Mouse (Mus musculus): ENCODE results near the gene Nxn. TPM values are rescaled to one million over a fixed set of nuclear protein-coding genes. Genes with fewer than 3 reads are reported as not detected.
A peak's percentile ranks its signal among the peaks of the same experiment; 100 is the strongest.

Nxn gene
- polyA plus RNA-seq, 1 experiment from 2014 or later, result 28.7 TPM

GRCm38 (mm10) chr11:76392532-76392931 is 6.4 kb downstream of the Nxn start:
- Histone ChIP-seq H3K4me1 (ENCODE audit: control insufficient read depth, insufficient read depth, low read length) (peaks cover 15% of the 10 kb centered on the region), H3K27ac (ENCODE audit: low read length) (no peak overlapping the region), H3K9ac (ENCODE audit: low read length) (no peak overlapping the region), H3K27me3 (ENCODE audit: control insufficient read depth, insufficient read depth, low read length) (no peaks in the 10 kb centered on the region), H3K9me3 (replicated peaks; ENCODE audit: control insufficient read depth, low read length) (peaks cover 4% of the 10 kb centered on the region; the same call in 1 of the 2 replicates), H3K4me3 (replicated peaks; ENCODE audit: low read length) (no peak overlapping the region), H3K4me2 (ENCODE audit: low read depth, low read length) (no peak overlapping the region), H3K36me3 (ENCODE audit: control insufficient read depth, insufficient read depth, low read length) (no peaks in the 10 kb centered on the region)
- 85% methylated on average over 7 of the region's 7 CpGs for WGBS
- ATAC-seq (ENCODE audit: insufficient read depth, low FRiP score), result no peak

- peak overlapping the region; percentile 20; the same call in 1 of the 2 replicates for H3K9ac ChIP-seq (ENCODE audit: low read length)
Measured at GRCm38 (mm10) chr11:76388711-76389110, 10.2 kb downstream of the Nxn start.

GRCm38 (mm10) chr11:76387097-76387496 is 11.8 kb downstream of the Nxn start:
- 95% methylated on average over 1 of the region's 1 CpGs for WGBS
- H3K27ac ChIP-seq (ENCODE audit: low read length), result no peak overlapping the region
- H3K27me3 ChIP-seq (ENCODE audit: control insufficient read depth, insufficient read depth, low read length), result no peaks in the 10 kb centered on the region
- H3K9ac ChIP-seq (ENCODE audit: low read length), result no peak overlapping the region
- H3K9me3 ChIP-seq (replicated peaks; ENCODE audit: control insufficient read depth, low read length), result peaks cover 4% of the 10 kb centered on the region; the same call in 1 of the 2 replicates
- no peak overlapping the region for H3K4me3 ChIP-seq (replicated peaks; ENCODE audit: low read length)
- no peaks in the 10 kb centered on the region for H3K36me3 ChIP-seq (ENCODE audit: control insufficient read depth, insufficient read depth, low read length)
- peaks cover 32% of the 10 kb centered on the region for H3K4me1 ChIP-seq (ENCODE audit: control insufficient read depth, insufficient read depth, low read length)
- ATAC-seq (ENCODE audit: insufficient read depth, low FRiP score), result no peak
- no peak overlapping the region for H3K4me2 ChIP-seq (ENCODE audit: low read depth, low read length)

More at GRCm38 (mm10) chr11:76388711-76389110, 10.2 kb downstream of the Nxn start:
- Histone ChIP-seq H3K4me3 (replicated peaks; ENCODE audit: low read length) (peak overlapping the region; percentile 20; the same call in 1 of the 2 replicates), H3K36me3 (ENCODE audit: control insufficient read depth, insufficient read depth, low read length) (no peaks in the 10 kb centered on the region), H3K9me3 (replicated peaks; ENCODE audit: control insufficient read depth, low read length) (peaks cover 4% of the 10 kb centered on the region; the same call in 1 of the 2 replicates), H3K27ac (ENCODE audit: low read length) (peak overlapping the region; percentile 38), H3K27me3 (ENCODE audit: control insufficient read depth, insufficient read depth, low read length) (no peaks in the 10 kb centered on the region), H3K4me1 (ENCODE audit: control insufficient read depth, insufficient read depth, low read length) (peaks cover 26% of the 10 kb centered on the region), H3K4me2 (ENCODE audit: low read depth, low read length) (peak overlapping the region; percentile 41)
- ATAC-seq (ENCODE audit: insufficient read depth, low FRiP score), result no peak
- 29% methylated on average over 7 of the region's 7 CpGs for WGBS

- Histone ChIP-seq H3K9ac (ENCODE audit: low read length) (0 out of 2 replicates have a peak overlapping the region, but pooled peaks have one; percentile 4), H3K27ac (ENCODE audit: low read length) (0 out of 2 replicates have a peak overlapping the region, but pooled peaks have one; percentile 7), H3K4me2 (ENCODE audit: low read depth, low read length) (no peak overlapping the region), H3K4me1 (ENCODE audit: control insufficient read depth, insufficient read depth, low read length) (peaks cover 33% of the 10 kb centered on the region), H3K36me3 (ENCODE audit: control insufficient read depth, insufficient read depth, low read length) (no peaks in the 10 kb centered on the region), H3K27me3 (ENCODE audit: control insufficient read depth, insufficient read depth, low read length) (no peaks in the 10 kb centered on the region), H3K9me3 (replicated peaks; ENCODE audit: control insufficient read depth, low read length) (no peaks in the 10 kb centered on the region), H3K4me3 (replicated peaks; ENCODE audit: low read length) (no peak overlapping the region)
- WGBS, result 53% methylated on average over 3 of the region's 3 CpGs
- no peak for ATAC-seq (ENCODE audit: insufficient read depth, low FRiP score)
Measured at GRCm38 (mm10) chr11:76385746-76386145, 13.2 kb downstream of the Nxn start.

GRCm38 (mm10) chr11:76385017-76385416 is 13.9 kb downstream of the Nxn start:
- Histone ChIP-seq H3K9me3 (replicated peaks; ENCODE audit: control insufficient read depth, low read length) (no peaks in the 10 kb centered on the region), H3K27me3 (ENCODE audit: control insufficient read depth, insufficient read depth, low read length) (no peaks in the 10 kb centered on the region), H3K4me1 (ENCODE audit: control insufficient read depth, insufficient read depth, low read length) (peaks cover 39% of the 10 kb centered on the region), H3K27ac (ENCODE audit: low read length) (0 out of 2 replicates have a peak overlapping the region, but pooled peaks have one; percentile 7), H3K36me3 (ENCODE audit: control insufficient read depth, insufficient read depth, low read length) (no peaks in the 10 kb centered on the region), H3K4me2 (ENCODE audit: low read depth, low read length) (no peak overlapping the region), H3K9ac (ENCODE audit: low read length) (peak overlapping the region; percentile 4; the same call in 1 of the 2 replicates), H3K4me3 (replicated peaks; ENCODE audit: low read length) (no peak overlapping the region)
- 77% methylated on average over 4 of the region's 4 CpGs for WGBS
- no peak for ATAC-seq (ENCODE audit: insufficient read depth, low FRiP score)

GRCm38 (mm10) chr11:76384307-76384706 is 14.6 kb downstream of the Nxn start:
- WGBS, result 76% methylated on average over 5 of the region's 5 CpGs
- no peak overlapping the region for H3K4me2 ChIP-seq (ENCODE audit: low read depth, low read length)
- H3K27ac ChIP-seq (ENCODE audit: low read length), result peak overlapping the region; percentile 17; the same call in 1 of the 2 replicates
- no peaks in the 10 kb centered on the region for H3K27me3 ChIP-seq (ENCODE audit: control insufficient read depth, insufficient read depth, low read length)
- H3K4me3 ChIP-seq (replicated peaks; ENCODE audit: low read length), result no peak overlapping the region
- H3K9ac ChIP-seq (ENCODE audit: low read length), result peak overlapping the region; percentile 38; the same call in 1 of the 2 replicates
- peaks cover 43% of the 10 kb centered on the region for H3K4me1 ChIP-seq (ENCODE audit: control insufficient read depth, insufficient read depth, low read length)
- H3K36me3 ChIP-seq (ENCODE audit: control insufficient read depth, insufficient read depth, low read length), result no peaks in the 10 kb centered on the region
- ATAC-seq (ENCODE audit: insufficient read depth, low FRiP score), result no peak
- H3K9me3 ChIP-seq (replicated peaks; ENCODE audit: control insufficient read depth, low read length), result no peaks in the 10 kb centered on the region

- Histone ChIP-seq H3K27ac (ENCODE audit: low read length) (peak overlapping the region; percentile 73), H3K9ac (ENCODE audit: low read length) (peak overlapping the region; percentile 19; the same call in 1 of the 2 replicates), H3K4me2 (ENCODE audit: low read depth, low read length) (0 out of 2 replicates have a peak overlapping the region, but pooled peaks have one; percentile 2), H3K9me3 (replicated peaks; ENCODE audit: control insufficient read depth, low read length) (no peaks in the 10 kb centered on the region), H3K36me3 (ENCODE audit: control insufficient read depth, insufficient read depth, low read length) (no peaks in the 10 kb centered on the region), H3K27me3 (ENCODE audit: control insufficient read depth, insufficient read depth, low read length) (no peaks in the 10 kb centered on the region), H3K4me1 (ENCODE audit: control insufficient read depth, insufficient read depth, low read length) (peaks cover 36% of the 10 kb centered on the region), H3K4me3 (replicated peaks; ENCODE audit: low read length) (no peak overlapping the region)
- 53% methylated on average over 13 of the region's 13 CpGs for WGBS
- ATAC-seq (ENCODE audit: insufficient read depth, low FRiP score), result no peak
Measured at GRCm38 (mm10) chr11:76382711-76383324, 16.1 kb downstream of the Nxn start.

GRCm38 (mm10) chr11:76381201-76381885 is 17.6 kb downstream of the Nxn start:
- H3K36me3 ChIP-seq (ENCODE audit: control insufficient read depth, insufficient read depth, low read length), result no peaks in the 10 kb centered on the region
- no peaks in the 10 kb centered on the region for H3K27me3 ChIP-seq (ENCODE audit: control insufficient read depth, insufficient read depth, low read length)
- no peaks in the 10 kb centered on the region for H3K9me3 ChIP-seq (replicated peaks; ENCODE audit: control insufficient read depth, low read length)
- no peak overlapping the region for H3K4me3 ChIP-seq (replicated peaks; ENCODE audit: low read length)
- no peak overlapping the region for H3K9ac ChIP-seq (ENCODE audit: low read length)
- 0 out of 2 replicates have a peak overlapping the region, but pooled peaks have one; percentile 1 for H3K27ac ChIP-seq (ENCODE audit: low read length)
- ATAC-seq (ENCODE audit: insufficient read depth, low FRiP score), result no peak
- H3K4me2 ChIP-seq (ENCODE audit: low read depth, low read length), result no peak overlapping the region
- H3K4me1 ChIP-seq (ENCODE audit: control insufficient read depth, insufficient read depth, low read length), result peaks cover 36% of the 10 kb centered on the region
- 79% methylated on average over 15 of the region's 15 CpGs for WGBS

Measured in stomach, embryonic 16.5 days (tissue).